7 mouse cellular contexts compared by ENCODE assay signal in genomic region chr7:143004727-143005343, GRCm38 (mm10). TPM values are rescaled to one million over a fixed set of nuclear protein-coding genes. Genes with fewer than 3 reads are reported as not detected.
A peak's percentile ranks its signal among the peaks of the same experiment; 100 is the strongest.
DNase-seq lines count a peak whose midpoint lies in the region; ATAC-seq and TF ChIP-seq lines count a peak whose summit lies in the region.

TSS of gene Tspan32 (plus strand) at chr7:143005046.

- TF ChIP-seq CTCF in CH12.LX (conservative IDR thresholded peaks at IDR 0.05 in 1 of 2, IDR thresholded peaks at IDR 0.05 in 1 of 2; ENCODE audit: low read depth in 2 of 2, low read length in 2 of 2) = 0 out of 4 replicates have a peak, but pooled peaks of 1 of the 2 experiments have one; percentile 5
- no peak for TF ChIP-seq CTCF in small intestine, adult 2 months (IDR thresholded peaks at IDR 0.05; ENCODE audit: extremely low read depth, insufficient read length, insufficient replicate concordance, low read depth, low read length)

- H3K27me3 ChIP-seq in CH12.LX (replicated peaks) = no peaks in the 10 kb centered on the region
- H3K27me3 ChIP-seq in liver, embryonic 12.5 days (replicated peaks) = no peaks in the 10 kb centered on the region
- no peaks in the 10 kb centered on the region for H3K27me3 ChIP-seq in small intestine, adult 2 months (ENCODE audit: control insufficient read depth, insufficient read depth, low read length)

- dilution Hi-C loops in CH12.LX (cut with MboI; ENCODE audit: extremely low pct_ligation_motif_present, extremely low pct_unique_long_range_greater_than_20kb, low sequenced_read_pairs) = no loop called here

- H3K4me3 ChIP-seq in CH12.LX (replicated peaks in 1 of 3; ENCODE audit: low read depth in 2 of 3, low read length in 2 of 3, poor library complexity in 1 of 3) = peak within 1 kb of the TSS; percentile 59 to 81 (median 74)
- peak within 1 kb of the TSS; percentile 82 for H3K4me3 ChIP-seq in liver, embryonic 12.5 days
- H3K4me3 ChIP-seq in small intestine, adult 2 months (ENCODE audit: low read depth, low read length) = peak within 1 kb of the TSS; percentile 40

- peak; percentile 66 for TF ChIP-seq POLR2A in CH12.LX (IDR thresholded peaks at IDR 0.05; ENCODE audit: low read depth, low read length)
- TF ChIP-seq POLR2A in small intestine, adult 2 months (IDR thresholded peaks at IDR 0.05; ENCODE audit: low read depth, low read length) = no peak

- no peaks in the 10 kb centered on the region for H3K9me3 ChIP-seq in CH12.LX (replicated peaks; ENCODE audit: low read length)
- no peaks in the 10 kb centered on the region for H3K9me3 ChIP-seq in liver, embryonic 12.5 days (replicated peaks)

- 18% methylated on average over 4 of the region's 4 CpGs for WGBS in liver, embryonic 12.5 days (ENCODE audit: insufficient replicate concordance)
- WGBS in small intestine, adult 2 months = 78% methylated on average over 4 of the region's 4 CpGs

- peaks cover 0 to 9% of the 10 kb centered on the region in 2 experiments for H3K36me3 ChIP-seq in CH12.LX (replicated peaks in 1 of 2; ENCODE audit: control insufficient read depth in 1 of 2, insufficient read depth in 1 of 2, low read length in 1 of 2)
- H3K36me3 ChIP-seq in liver, embryonic 12.5 days = peaks cover 31% of the 10 kb centered on the region
- no peaks in the 10 kb centered on the region for H3K36me3 ChIP-seq in small intestine, adult 2 months (ENCODE audit: control insufficient read depth, insufficient read depth, low read length)

- peak; percentile 87 for DNase-seq in CH12.LX (ENCODE audit: extremely low read depth)
- DNase-seq in cerebellum, adult 11 months = no peak
- DNase-seq in embryo, embryonic 9.5 days (ENCODE audit: extremely low spot score) = no peak
- DNase-seq in right cerebral cortex, postnatal 36 days (ENCODE audit: low spot score in 2 of 2) = no peak

- H3K9ac ChIP-seq in CH12.LX (ENCODE audit: insufficient read depth, low read depth) = peak within 1 kb of the TSS; percentile 72
- peak within 1 kb of the TSS; percentile 93 for H3K9ac ChIP-seq in liver, embryonic 12.5 days

- in situ Hi-C loops in CH12.LX (cut with MboI; ENCODE audit: low pct_ligation_motif_present, low pct_unique_long_range_greater_than_20kb, low sequenced_read_pairs) = loop anchor here (5.0 to 25.0 kb wide), 2 partner anchors 62 to 543 kb away; partner anchors contain the start of genes Lsp1 and Tssc4

- H3K4me1 ChIP-seq in CH12.LX (ENCODE audit: control insufficient read depth in 1 of 2, insufficient read depth in 2 of 2) = peaks cover 19 to 42% of the 10 kb centered on the region in 2 experiments
- peaks cover 80% of the 10 kb centered on the region for H3K4me1 ChIP-seq in liver, embryonic 12.5 days
- H3K4me1 ChIP-seq in small intestine, adult 2 months (ENCODE audit: control insufficient read depth, insufficient read depth, insufficient read length, low read length) = peaks cover 12% of the 10 kb centered on the region

- TF ChIP-seq RAD21 in CH12.LX (IDR thresholded peaks at IDR 0.05; ENCODE audit: low read depth, low read length) = no peak; the same call in 1 of the 2 replicates

- TF ChIP-seq EP300 in CH12.LX (IDR thresholded peaks at IDR 0.05; ENCODE audit: low read length) = 0 out of 2 replicates have a peak, but pooled peaks have one; percentile 4

- peak; percentile 65 for ATAC-seq in activated CD4-positive, CD25-positive, alpha-beta regulatory T cell, adult 4 months
- ATAC-seq in liver, embryonic 12.5 days = peak; percentile 69

- peak within 1 kb of the TSS; percentile 82 for H3K27ac ChIP-seq in CH12.LX (ENCODE audit: insufficient read depth, low read depth)
- peak within 1 kb of the TSS; percentile 100 for H3K27ac ChIP-seq in liver, embryonic 12.5 days
- H3K27ac ChIP-seq in small intestine, adult 2 months (ENCODE audit: insufficient read depth, low read depth, low read length) = peak within 1 kb of the TSS; percentile 3; the same call in 1 of the 2 replicates

- peak within 1 kb of the TSS; percentile 79 for H3K4me2 ChIP-seq in CH12.LX (ENCODE audit: insufficient read depth, low read depth, poor library complexity, severe bottlenecking)
- peak within 1 kb of the TSS; percentile 95 for H3K4me2 ChIP-seq in liver, embryonic 12.5 days

- peaks cover 21% of the 10 kb centered on the region for H3K79me2 ChIP-seq in CH12.LX (replicated peaks; ENCODE audit: control insufficient read depth, extremely low read depth, insufficient read depth, poor library complexity, severe bottlenecking)

TF ChIP-seq in CH12.LX, 34 proteins besides CTCF, POLR2A, EP300 and RAD21:
- no peak for TF ChIP-seq USF1 (IDR thresholded peaks at IDR 0.05; ENCODE audit: low read depth, low read length)
- no peak for TF ChIP-seq USF2 (conservative IDR thresholded peaks at IDR 0.05; ENCODE audit: low read depth, low read length)
- TF ChIP-seq CHD1 (IDR thresholded peaks at IDR 0.05; ENCODE audit: low read depth, low read length) = peak; percentile 23; the same call in 1 of the 2 replicates
- peak; percentile 60; the same call in 1 of the 2 replicates for TF ChIP-seq MEF2A (IDR thresholded peaks at IDR 0.05; ENCODE audit: borderline replicate concordance, low read depth, low read length)
- peak; percentile 24; the same call in 1 of the 2 replicates for TF ChIP-seq MAX (IDR thresholded peaks at IDR 0.05; ENCODE audit: low read length)
- TF ChIP-seq NRF1 (IDR thresholded peaks at IDR 0.05; ENCODE audit: low read depth, low read length) = no peak
- TF ChIP-seq TBP (conservative IDR thresholded peaks at IDR 0.05; ENCODE audit: low read depth, low read length) = no peak
- peak; percentile 67; the same call in 1 of the 2 replicates for TF ChIP-seq SIN3A (IDR thresholded peaks at IDR 0.05; ENCODE audit: low read length)
- TF ChIP-seq ZNF384 (IDR thresholded peaks at IDR 0.05; ENCODE audit: low read depth, low read length) = no peak
- TF ChIP-seq POLR2AphosphoS2 (IDR thresholded peaks at IDR 0.05; ENCODE audit: low read depth, low read length) = no peak
- TF ChIP-seq E2F4 (IDR thresholded peaks at IDR 0.05; ENCODE audit: insufficient replicate concordance, low read depth, low read length) = no peak
- TF ChIP-seq SMC3 (IDR thresholded peaks at IDR 0.05; ENCODE audit: low read depth, low read length) = 0 out of 2 replicates have a peak, but pooled peaks have one; percentile 6
- TF ChIP-seq ETS1 (conservative IDR thresholded peaks at IDR 0.05; ENCODE audit: low read depth, low read length) = peak; percentile 26; the same call in 1 of the 2 replicates
- TF ChIP-seq IRF4 (IDR thresholded peaks at IDR 0.05; ENCODE audit: low read depth, low read length) = peak; percentile 60
- TF ChIP-seq JUND (conservative IDR thresholded peaks at IDR 0.05; ENCODE audit: low read depth, low read length) = no peak
- TF ChIP-seq TCF12 (IDR thresholded peaks at IDR 0.05; ENCODE audit: low read depth, low read length) = peak; percentile 55
- 0 out of 2 replicates have a peak, but pooled peaks have one; percentile 15 for TF ChIP-seq MYC (IDR thresholded peaks at IDR 0.05; ENCODE audit: low read depth, low read length)
- TF ChIP-seq BHLHE40 (IDR thresholded peaks at IDR 0.05; ENCODE audit: low read depth, low read length) = no peak; the same call in 1 of the 2 replicates
- 0 out of 2 replicates have a peak, but pooled peaks have one; percentile 41 for TF ChIP-seq ELF1 (IDR thresholded peaks at IDR 0.05; ENCODE audit: low read depth, low read length)
- no peak for TF ChIP-seq GABPA (IDR thresholded peaks at IDR 0.05; ENCODE audit: insufficient replicate concordance, low read depth, low read length)
- no peak for TF ChIP-seq ZKSCAN1 (IDR thresholded peaks at IDR 0.05; ENCODE audit: borderline replicate concordance, low read depth, low read length)
- TF ChIP-seq UBTF (IDR thresholded peaks at IDR 0.05; ENCODE audit: low read depth, low read length) = no peak
- no peak for TF ChIP-seq JUN (IDR thresholded peaks at IDR 0.05; ENCODE audit: insufficient read depth, low read depth, low read length)
- no peak; the same call in 1 of the 2 replicates for TF ChIP-seq ZMIZ1 (IDR thresholded peaks at IDR 0.05; ENCODE audit: low read depth, low read length)
- no peak for TF ChIP-seq ZC3H11A (IDR thresholded peaks at IDR 0.05; ENCODE audit: low read depth, low read length)
- TF ChIP-seq NELFE (IDR thresholded peaks at IDR 0.05; ENCODE audit: low read depth, low read length) = peak; percentile 57
- peak; percentile 43; the same call in 1 of the 2 replicates for TF ChIP-seq HCFC1 (IDR thresholded peaks at IDR 0.05; ENCODE audit: low read depth, low read length)
- peak; percentile 90 for TF ChIP-seq MAZ (IDR thresholded peaks at IDR 0.05; ENCODE audit: low read depth, low read length)
- no peak for TF ChIP-seq PAX5 (IDR thresholded peaks at IDR 0.05; ENCODE audit: low read length)
- TF ChIP-seq KAT2A (IDR thresholded peaks at IDR 0.05; ENCODE audit: insufficient replicate concordance, low read length) = no peak
- TF ChIP-seq MXI1 (IDR thresholded peaks at IDR 0.05; ENCODE audit: low read depth, low read length) = peak; percentile 98
- no peak for TF ChIP-seq CHD2 (IDR thresholded peaks at IDR 0.05; ENCODE audit: low read length)
- peak; percentile 59; the same call in 1 of the 2 replicates for TF ChIP-seq RCOR1 (conservative IDR thresholded peaks at IDR 0.05; ENCODE audit: low read depth, low read length)
- TF ChIP-seq MAFK (IDR thresholded peaks at IDR 0.05; ENCODE audit: insufficient replicate concordance, low read length) = peak; percentile 38; the same call in 1 of the 2 replicates

RNA-seq across cellular contexts. Expression of gene Tspan32, which starts in this region (rescaled TPM):
- 27.2 and 28.2 TPM in 2 replicates for total RNA-seq in CH12.LX (2012; rRNA removed)
- 34.5 and 40.5 TPM in 2 replicates for total RNA-seq in CH12.LX (2014; rRNA removed)
- 28.6 and 29.9 TPM in 2 replicates for polyA plus RNA-seq in CH12.LX (2012; ENCODE audit: insufficient read length, low read depth)
- polyA plus RNA-seq in activated CD4-positive, CD25-positive, alpha-beta regulatory T cell, adult 4 months (2017; shearing (Covaris generic)) = 100 to 1,000 TPM; 419 to 490 TPM
- polyA plus RNA-seq in liver, embryonic 12.5 days (2016; fragmentation: Nextera tagmentation; extraction: Ambion mirVana) = 105 and 106 TPM in 2 replicates
- polyA plus RNA-seq in small intestine, adult 2 months (2012; rRNA removed) = 2.1 and 3.5 TPM in 2 replicates

Comparison
In these comparisons a context has a peak if more than half of its experiments do, and no peak if none do; other contexts are left out.
1. H3K27ac ChIP-seq: peak in every context shown above with its lines; median percentile 100 in liver, embryonic 12.5 days; 82 in CH12.LX; 3 in small intestine, adult 2 months.